Mouse (Mus musculus) C2C12 (cell line): ENCODE data around the gene Pitpna. TPM values are rescaled to one million over a fixed set of nuclear protein-coding genes. Genes with fewer than 3 reads are reported as not detected.
A peak's percentile ranks its signal among the peaks of the same experiment; 100 is the strongest.

ENCODE experiments used
- H3K27me3 ChIP-seq: one replicate; pipeline ENCODE4 v1.6.1; 2011; ENCODE audit not compliant: control insufficient read depth, insufficient read depth, insufficient read length
- H3K36me3 ChIP-seq: one replicate; pipeline ENCODE4 v1.6.1; 2011; ENCODE audit not compliant: control insufficient read depth, insufficient read depth
- H3K4me3 ChIP-seq: one replicate; pipeline ENCODE4 v1.5.1; 2011; ENCODE audit warnings: mild to moderate bottlenecking, control low read depth; ENCODE audit not compliant: poor library complexity, insufficient read depth, severe bottlenecking
- H3K79me2 ChIP-seq: one replicate; pipeline ENCODE4 v1.6.1; 2011; ENCODE audit not compliant: control insufficient read depth, insufficient read depth
- H3K79me3 ChIP-seq: one replicate; pipeline ENCODE4 v1.6.1; 2011; ENCODE audit warnings: low read depth, control low read depth
- H3ac ChIP-seq: one replicate; pipeline ENCODE3; 2011; ENCODE audit warnings: low read depth; ENCODE audit not compliant: control insufficient read depth, insufficient read length
- CEBPB ChIP-seq: IDR thresholded peaks from one replicate; pipeline ENCODE4 v1.6.1; 2011; ENCODE audit warnings: low read depth, mild to moderate bottlenecking, control low read depth, moderate library complexity
- CTCF ChIP-seq: IDR thresholded peaks from one replicate; pipeline ENCODE4 v1.5.1; 2011; ENCODE audit not compliant: control insufficient read depth, insufficient read depth, insufficient read length
- FOSL1 ChIP-seq: IDR thresholded peaks from one replicate; pipeline ENCODE4 v1.8.0; 2011; ENCODE audit warnings: mild to moderate bottlenecking, low read length; ENCODE audit not compliant: poor library complexity, insufficient read depth, severe bottlenecking
- MAX ChIP-seq: IDR thresholded peaks from one replicate; pipeline ENCODE4 v1.6.1; 2011; ENCODE audit warnings: mild to moderate bottlenecking, control low read depth
- MYOD1 ChIP-seq: IDR thresholded peaks from one replicate; pipeline ENCODE4 v1.6.1; 2011; ENCODE audit warnings: low read depth; ENCODE audit not compliant: control insufficient read depth, insufficient read length
- MYOG ChIP-seq: IDR thresholded peaks from one replicate; pipeline ENCODE4 v1.6.1; 2011; ENCODE audit not compliant: control insufficient read depth, insufficient read length; ENCODE audit errors: extremely low read depth
- USF1 ChIP-seq: IDR thresholded peaks from one replicate; pipeline ENCODE4 v1.6.1; 2011; ENCODE audit warnings: low read depth, mild to moderate bottlenecking, control low read depth, moderate library complexity
- polyA plus RNA-seq: library from polyadenylated mRNA; unstranded; fragments of >200 nt; fragmentation: generic; extraction: Trizol; gene quantifications from one replicate; pipeline ENCODE4 v1.2.1, GENCODE M21; 2012; ENCODE audit warnings: missing spikeins

Gene Pitpna
- polyA plus RNA-seq, 1 experiment: 118 TPM

- TF ChIP-seq USF1 (no peak), MYOG (no peak), FOSL1 (no peak), CTCF (no peak), MAX (no peak)
- Histone ChIP-seq H3K4me3 (no peak overlapping the region), H3ac (no peak overlapping the region), H3K36me3 (peaks cover 75% of the 10 kb centered on the region), H3K27me3 (no peaks in the 10 kb centered on the region), H3K79me2 (no peaks in the 10 kb centered on the region), H3K79me3 (peaks cover 1% of the 10 kb centered on the region)
These were observed 37.9 kb downstream of the Pitpna start for GRCm38 (mm10) chr11:75625820-75626219.

DNA sequence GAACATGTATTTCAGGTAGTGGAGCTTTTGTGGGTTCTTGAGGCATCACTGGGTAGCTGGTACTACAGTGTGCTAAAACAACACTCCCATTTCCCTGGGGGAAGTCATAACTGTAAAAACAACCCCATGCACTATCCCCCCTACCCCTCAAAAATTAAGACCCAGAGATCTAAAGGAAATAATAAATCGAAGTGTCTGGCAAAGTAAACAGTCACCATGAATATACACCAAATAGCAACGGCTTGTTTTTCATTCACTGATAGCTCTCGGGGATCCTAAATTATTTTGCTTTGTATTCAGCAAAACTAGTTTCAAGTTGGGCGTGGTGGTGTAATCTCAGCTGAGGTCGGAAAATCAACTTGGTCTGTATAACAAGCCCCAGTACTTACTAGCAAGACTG lies 42.2 kb downstream of the Pitpna start:
- peaks cover 40% of the 10 kb centered on the region for H3K36me3 ChIP-seq
- TF ChIP-seq MAX (no peak), FOSL1 (no peak), USF1 (no peak), MYOG (no peak), CEBPB (no peak), MYOD1 (no peak), CTCF (no peak)
- peak overlapping the region; percentile 87 for H3ac ChIP-seq
- peak overlapping the region; percentile 45 for H3K4me3 ChIP-seq
- no peaks in the 10 kb centered on the region for H3K79me3 ChIP-seq
- H3K79me2 ChIP-seq: no peaks in the 10 kb centered on the region
- H3K27me3 ChIP-seq: no peaks in the 10 kb centered on the region

- Histone ChIP-seq H3K36me3 (peaks cover 34% of the 10 kb centered on the region), H3ac (peak within 1 kb of the TSS; percentile 87), H3K4me3 (peak within 1 kb of the TSS; percentile 45), H3K79me3 (no peaks in the 10 kb centered on the region), H3K27me3 (no peaks in the 10 kb centered on the region), H3K79me2 (no peaks in the 10 kb centered on the region)
- TF ChIP-seq MYOD1 (no peak), USF1 (no peak), CEBPB (peak; percentile 38), MAX (peak; percentile 98), MYOG (no peak), CTCF (no peak), FOSL1 (no peak)
These were observed 42.8 kb downstream of the Pitpna start, which contains the start of gene Inpp5k for GRCm38 (mm10) chr11:75630645-75631229. TSS of gene Inpp5k (plus strand) at chr11:75630988.

DNA sequence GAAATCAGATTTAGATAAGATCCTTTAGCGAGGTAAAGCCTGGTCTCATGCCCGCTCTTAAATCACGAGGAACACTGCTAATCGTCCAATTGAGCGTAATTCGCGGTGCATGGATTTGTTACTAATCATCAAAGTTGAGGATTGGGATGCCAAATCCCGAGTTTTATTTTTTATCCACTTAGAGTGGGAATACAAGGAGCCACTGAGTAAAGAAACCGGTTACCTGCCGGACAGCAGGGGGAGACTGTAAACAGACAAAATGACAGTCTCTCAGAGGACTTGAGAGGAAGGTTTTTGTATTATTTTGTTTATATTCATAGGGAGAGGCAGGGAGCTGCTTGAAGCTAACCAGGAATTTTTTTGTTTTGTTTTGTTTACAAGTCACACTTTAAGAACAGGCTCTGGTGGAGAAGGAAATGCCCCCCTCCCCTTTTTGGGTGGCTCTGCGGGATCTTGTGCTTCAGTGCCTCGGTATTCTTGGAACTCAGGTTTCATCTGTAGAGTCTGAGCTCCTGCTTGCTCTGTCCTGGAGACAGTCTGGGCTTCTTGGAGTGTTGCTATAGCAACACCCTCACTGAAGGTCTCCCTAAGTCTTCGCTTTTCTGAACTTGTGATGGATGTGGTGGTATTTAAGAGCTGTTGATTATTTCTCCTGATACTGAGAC lies 43.8 kb downstream of the Pitpna start:
- H3ac ChIP-seq: no peak overlapping the region

GRCm38 (mm10) chr11:75632921-75633320 lies 45.0 kb downstream of the Pitpna start:
- Histone ChIP-seq H3ac (no peak overlapping the region), H3K79me2 (no peaks in the 10 kb centered on the region), H3K36me3 (peaks cover 18% of the 10 kb centered on the region), H3K4me3 (no peak overlapping the region), H3K79me3 (no peaks in the 10 kb centered on the region), H3K27me3 (no peaks in the 10 kb centered on the region)
- TF ChIP-seq FOSL1: no peak
- TF ChIP-seq MYOG: no peak
- TF ChIP-seq MAX: no peak
- no peak for TF ChIP-seq CEBPB
- TF ChIP-seq MYOD1: no peak

More for the DNA sequence above, 43.8 kb downstream of the Pitpna start:
- Histone ChIP-seq H3K79me3 (no peaks in the 10 kb centered on the region), H3K79me2 (no peaks in the 10 kb centered on the region), H3K36me3 (peaks cover 26% of the 10 kb centered on the region), H3K27me3 (no peaks in the 10 kb centered on the region), H3K4me3 (peak overlapping the region; percentile 45)
- TF ChIP-seq MYOG (no peak), MAX (no peak), CEBPB (no peak), FOSL1 (no peak), USF1 (no peak), CTCF (no peak), MYOD1 (no peak)

- H3K36me3 ChIP-seq: peaks cover 4% of the 10 kb centered on the region
- no peaks in the 10 kb centered on the region for H3K27me3 ChIP-seq
- no peaks in the 10 kb centered on the region for H3K79me3 ChIP-seq
- H3K4me3 ChIP-seq: no peak overlapping the region
- TF ChIP-seq CEBPB: no peak
- no peak for TF ChIP-seq MAX
- no peak for TF ChIP-seq USF1
- no peak for TF ChIP-seq FOSL1
- TF ChIP-seq CTCF: no peak
- TF ChIP-seq MYOG: no peak
- TF ChIP-seq MYOD1: no peak
- H3K79me2 ChIP-seq: no peaks in the 10 kb centered on the region
- no peak overlapping the region for H3ac ChIP-seq
These were observed 46.9 kb downstream of the Pitpna start for GRCm38 (mm10) chr11:75634801-75635200.
